Mouse (Mus musculus) brown adipose tissue, adult 24 weeks (tissue): ENCODE measurements around the gene Cab39l. TPM values are rescaled to one million over a fixed set of nuclear protein-coding genes. Genes with fewer than 3 reads are reported as not detected.
A peak's percentile ranks its signal among the peaks of the same experiment; 100 is the strongest.
"Not testable (repeated sequence)": the region's sequence is repeated elsewhere in the genome, so short reads cannot be mapped to it uniquely, and the experiment has no call there.

Experiments used
- H3K27ac ChIP-seq: fragments of 200-500 bp; replicated peaks from 2 replicates; pipeline ENCODE4 v1.5.1; 2012; ENCODE audit warnings: low read depth, mild to moderate bottlenecking, low read length
- H3K4me1 ChIP-seq: fragments of 200-500 bp; 2 replicates; pipeline ENCODE4 v1.6.1; 2012; ENCODE audit warnings: low read length, mixed read lengths; ENCODE audit not compliant: control insufficient read depth, insufficient read depth, insufficient read length
- H3K4me3 ChIP-seq: fragments of 200-500 bp; 2 replicates; pipeline ENCODE4 v1.5.1; 2012; ENCODE audit warnings: low read depth, mild to moderate bottlenecking, low read length, moderate library complexity; ENCODE audit not compliant: insufficient read depth
- polyA plus RNA-seq: library from polyadenylated mRNA; stranded (reverse); fragments of >200 nt; gene quantifications from 2 replicates; pipeline ENCODE4 v1.2.4, GENCODE M21; 2012; ENCODE audit not compliant: missing spikeins, insufficient read depth, insufficient read length

Gene Cab39l
- 33.1 and 44.4 TPM in 2 replicates for polyA plus RNA-seq

DNA sequence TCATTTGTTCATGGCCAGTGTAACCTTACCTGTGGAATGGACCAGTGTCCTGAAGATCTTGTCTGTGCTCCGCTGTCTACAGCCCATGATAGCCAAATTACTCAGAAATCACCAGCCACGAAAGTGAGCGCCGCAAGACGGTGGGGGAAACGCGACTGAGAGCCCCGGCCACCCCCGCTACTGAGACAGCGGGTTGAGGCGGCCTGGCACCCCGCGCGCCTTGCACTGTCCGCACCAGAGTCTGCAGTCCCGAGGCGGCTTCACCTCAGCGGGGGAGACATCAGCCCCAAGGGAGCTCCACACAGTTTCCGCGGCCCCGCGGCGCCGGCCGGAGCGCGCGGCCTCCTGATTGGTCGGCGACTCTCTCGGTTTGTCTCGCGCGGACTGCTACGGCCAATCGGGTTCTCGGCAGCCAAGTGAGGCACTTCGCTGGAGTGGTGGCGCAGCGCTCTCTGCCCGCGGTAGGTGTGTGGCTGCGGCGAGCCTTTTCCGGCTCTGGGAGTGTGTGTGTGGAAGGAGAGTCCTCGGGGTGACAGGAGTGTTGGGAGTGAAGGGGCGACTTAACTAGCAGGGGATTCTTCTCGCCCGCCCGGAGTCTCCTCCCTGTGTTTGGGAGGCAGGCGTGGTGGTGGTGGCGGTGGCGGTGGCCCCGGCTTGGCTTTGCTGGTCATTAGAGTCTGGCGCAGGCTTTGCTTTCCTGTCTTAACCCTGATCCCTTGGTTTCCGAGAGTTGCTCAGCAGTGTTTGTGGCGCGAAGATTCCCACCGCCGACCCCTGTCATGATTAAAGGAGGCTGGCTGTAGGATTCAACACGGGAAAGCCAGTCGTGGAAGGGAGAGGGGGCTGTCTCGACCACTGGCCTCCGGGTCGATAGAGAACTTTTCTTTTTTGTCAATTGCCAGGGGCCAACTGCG is at the start of gene Cab39l, which contains the start of gene Setdb2:
Gene Cab39l, plus strand, starts transcription at position 415 of the 914 bp plus-strand sequence.
Gene Setdb2, minus strand, starts transcription at position 327 of the 914 bp plus-strand sequence.
- Histone ChIP-seq H3K4me1 (peaks cover 2% of the 10 kb centered on the region; the same call in 1 of the 2 replicates), H3K27ac (peak within 1 kb of the TSS; percentile 79), H3K4me3 (peak within 1 kb of the TSS; percentile 96)

DNA sequence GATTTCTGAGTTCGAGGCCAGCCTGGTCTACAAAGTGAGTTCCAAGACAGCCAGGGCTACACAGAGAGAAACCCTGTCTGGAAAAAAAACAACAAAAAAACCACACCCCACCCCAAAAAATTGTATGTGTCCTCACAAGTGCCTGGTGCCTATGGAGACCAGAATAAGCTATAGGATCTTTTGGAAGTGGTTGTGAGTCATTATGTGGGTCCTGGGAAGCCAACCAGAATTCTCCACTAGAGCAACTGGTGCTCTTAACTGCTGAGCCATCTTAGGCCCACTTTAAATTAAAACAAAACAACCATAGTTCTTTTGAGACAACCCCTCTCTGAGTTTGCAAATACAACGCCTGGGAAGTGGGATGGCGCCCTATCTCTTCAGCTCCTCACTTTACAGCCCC is 45.5 kb upstream of the Cab39l start, which contains the start of gene Phf11c:
Gene Phf11c, minus strand, starts transcription at position 101 of the 400 bp plus-strand sequence.
- no peak within 1 kb of the TSS for H3K27ac ChIP-seq
- no peak within 1 kb of the TSS for H3K4me3 ChIP-seq
- no peaks in the 10 kb centered on the region for H3K4me1 ChIP-seq

DNA sequence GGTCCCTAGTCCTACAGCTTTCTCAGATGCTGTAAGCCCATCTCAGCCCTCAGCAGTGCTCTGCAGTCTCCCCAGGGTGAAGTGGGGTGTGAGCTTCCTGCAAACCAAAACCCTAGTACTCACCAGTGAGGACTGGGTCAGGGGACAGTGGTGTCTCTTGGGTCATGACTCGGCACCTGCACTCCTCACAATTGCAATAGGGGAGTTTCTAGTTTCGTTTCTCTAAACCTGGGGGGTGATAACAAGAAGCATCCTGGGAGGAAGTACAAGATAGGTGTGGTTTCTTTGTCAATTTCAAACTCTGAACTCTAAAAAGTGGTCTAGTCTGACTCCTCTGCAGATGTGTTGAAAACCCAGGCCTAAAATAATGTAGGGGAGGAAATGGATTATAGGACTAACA is 43.8 kb upstream of the Cab39l start:
- H3K27ac ChIP-seq = no peak overlapping the region

DNA sequence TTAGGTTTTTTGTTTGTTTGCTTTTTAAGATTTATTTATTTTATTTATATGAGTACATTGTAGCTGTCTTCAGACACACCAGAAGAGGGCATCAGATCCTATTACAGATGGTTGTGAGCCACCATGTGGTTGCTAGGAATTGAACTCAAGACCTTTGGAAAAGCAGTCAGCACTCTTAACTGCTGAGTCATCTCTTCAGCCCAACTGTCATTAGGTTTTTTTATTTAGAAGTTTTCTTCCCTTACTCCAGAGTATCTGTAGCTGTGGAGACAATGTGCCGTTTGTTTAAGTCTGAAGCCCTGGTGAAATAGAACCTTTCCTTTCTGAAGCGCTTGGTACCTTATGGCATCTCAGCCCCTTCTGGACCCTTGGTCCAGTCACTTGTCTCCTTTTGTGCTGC is 25.8 kb upstream of the Cab39l start:
- H3K27ac ChIP-seq, H3K4me1 ChIP-seq, H3K4me3 ChIP-seq: not testable (repeated sequence)

More for the DNA sequence above, 43.8 kb upstream of the Cab39l start:
- no peaks in the 10 kb centered on the region for H3K4me1 ChIP-seq
- H3K4me3 ChIP-seq = no peak overlapping the region

DNA sequence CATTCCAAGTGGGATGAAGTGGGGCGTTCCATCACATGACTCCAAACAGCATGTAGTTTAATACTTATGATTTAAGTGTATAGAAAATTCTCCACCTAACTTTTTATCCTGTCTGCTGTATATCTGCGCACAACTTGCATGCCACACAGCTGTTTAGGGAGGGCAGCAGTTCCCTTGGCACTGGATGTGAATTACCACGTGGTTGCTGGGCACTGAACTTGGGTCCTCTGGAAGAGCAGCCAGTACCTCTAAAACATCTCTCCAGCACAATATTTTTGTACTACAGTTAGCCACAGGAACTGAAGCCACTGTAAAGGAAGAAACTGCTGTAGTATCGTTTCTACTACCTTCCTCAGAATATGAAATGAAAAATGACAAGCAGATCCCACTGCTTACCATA is 22.6 kb upstream of the Cab39l start:
- no peaks in the 10 kb centered on the region for H3K4me1 ChIP-seq
- H3K27ac ChIP-seq = no peak overlapping the region

DNA sequence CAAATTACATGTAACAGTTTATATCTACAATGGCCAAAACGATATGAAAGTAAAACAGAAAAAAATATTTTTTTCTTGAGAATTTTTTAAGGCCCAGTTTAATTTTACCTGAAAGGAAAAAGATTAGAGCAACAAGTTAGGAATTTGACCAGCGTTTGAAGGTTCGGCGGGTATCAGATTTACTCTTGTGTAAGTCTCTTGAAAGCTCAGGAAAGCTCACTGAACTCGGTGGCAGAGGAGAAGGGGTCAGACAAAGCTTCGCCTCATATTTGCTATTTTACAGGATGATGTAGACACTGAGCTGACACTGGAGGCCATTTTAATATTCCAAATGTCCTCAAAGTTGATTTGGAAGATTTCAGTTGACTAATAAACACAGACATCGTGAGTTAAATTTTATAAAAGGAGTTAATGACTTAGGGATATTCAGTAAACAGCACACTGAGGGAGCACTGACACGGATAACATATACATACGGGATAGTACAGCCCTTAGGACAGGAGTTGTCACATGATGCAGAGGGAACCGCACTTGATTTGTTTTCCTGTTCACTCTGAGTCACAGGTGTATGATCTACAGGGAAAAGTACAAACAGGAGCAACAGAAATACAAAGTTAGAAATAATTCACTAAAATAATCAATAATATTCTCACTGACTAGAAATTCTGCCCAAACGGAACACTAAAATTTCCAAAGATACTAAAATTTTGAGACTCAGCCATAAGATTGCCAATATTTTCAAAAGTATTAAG is 17.7 kb upstream of the Cab39l start:
- Histone ChIP-seq H3K4me1 (no peaks in the 10 kb centered on the region), H3K27ac (no peak overlapping the region), H3K4me3 (no peak overlapping the region)

More for the DNA sequence above, 22.6 kb upstream of the Cab39l start:
- no peak overlapping the region for H3K4me3 ChIP-seq

DNA sequence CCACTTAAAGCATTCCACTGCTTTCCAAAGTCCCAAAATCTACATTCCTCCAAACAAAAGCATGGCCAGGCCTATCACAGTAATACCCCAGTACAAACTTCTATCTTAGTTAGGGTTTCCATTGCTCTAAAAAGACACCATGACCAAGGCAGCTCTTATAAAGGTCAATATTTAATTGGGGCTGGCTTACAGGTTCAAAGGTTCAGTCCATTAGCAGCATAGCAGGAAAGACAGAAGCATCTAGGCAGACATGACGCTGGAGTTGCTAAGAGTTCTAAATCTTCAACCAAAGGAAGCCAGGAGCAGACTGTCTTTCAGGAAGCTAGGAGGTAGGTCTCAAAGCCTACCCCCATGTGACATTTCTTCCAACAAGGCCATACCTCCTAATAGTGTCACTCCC is 10.2 kb upstream of the Cab39l start:
- no peak overlapping the region for H3K4me3 ChIP-seq
- H3K27ac ChIP-seq = no peak overlapping the region
- no peaks in the 10 kb centered on the region for H3K4me1 ChIP-seq

DNA sequence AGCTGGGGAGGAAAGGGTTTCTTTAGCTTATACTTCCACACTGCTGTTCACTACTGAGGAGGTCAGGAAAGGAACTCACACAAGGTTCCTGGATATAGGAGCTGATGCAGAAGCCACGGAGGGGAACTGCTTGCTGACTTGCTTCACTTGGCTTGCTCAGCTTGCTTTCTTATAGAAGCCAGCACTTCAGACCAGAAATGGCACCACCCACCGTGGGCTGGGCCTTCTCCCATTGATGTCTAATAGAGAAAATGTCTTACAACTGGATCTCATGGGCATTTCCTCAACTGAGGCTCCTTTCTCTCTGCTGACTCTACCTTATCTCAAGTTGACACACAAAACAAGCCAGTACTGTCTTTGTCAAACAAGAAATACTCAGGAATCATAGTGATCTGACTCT is 6.9 kb upstream of the Cab39l start:
- H3K4me3 ChIP-seq = no peak overlapping the region
- H3K4me1 ChIP-seq = no peaks in the 10 kb centered on the region
- H3K27ac ChIP-seq = no peak overlapping the region

DNA sequence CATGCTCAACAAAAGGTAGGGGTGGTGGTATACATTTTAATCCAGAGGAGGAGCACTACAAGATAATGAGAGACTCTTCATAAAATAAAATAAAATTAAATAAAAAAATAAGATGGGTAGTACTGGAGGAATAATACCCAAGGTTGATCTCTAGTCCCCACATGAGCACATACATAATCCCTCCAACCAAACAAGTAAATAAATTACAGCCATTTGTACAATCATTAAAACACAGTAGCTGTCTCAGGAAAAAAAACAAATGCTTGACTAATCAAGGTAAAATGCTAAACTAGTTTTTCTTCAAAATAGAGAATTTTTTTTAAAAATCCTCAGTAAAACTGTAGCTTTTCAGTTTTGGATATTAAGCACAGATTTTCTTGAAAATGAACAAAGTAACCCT is 5.6 kb upstream of the Cab39l start:
- Histone ChIP-seq H3K4me1 (no peaks in the 10 kb centered on the region), H3K27ac (no peak overlapping the region), H3K4me3 (no peak overlapping the region)

DNA sequence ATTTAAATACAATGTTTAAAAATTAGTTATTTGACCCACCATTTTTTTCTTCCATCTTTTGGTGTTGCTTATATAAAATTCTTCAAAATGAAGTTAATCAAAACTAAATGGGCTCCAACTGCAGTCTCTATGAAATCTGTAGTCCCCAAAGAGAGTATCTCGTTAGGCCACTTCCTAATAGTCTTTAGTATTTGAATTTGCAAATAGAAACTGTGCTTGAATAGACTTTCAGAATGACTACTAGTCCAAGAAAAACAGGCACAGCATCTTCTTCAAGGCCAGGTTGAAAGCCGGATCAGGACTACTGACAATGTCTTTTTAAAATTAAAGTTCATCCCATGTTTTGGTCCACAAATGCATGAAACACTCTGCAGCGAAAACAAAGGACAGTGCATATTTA is 3.4 kb upstream of the Cab39l start:
- no peak overlapping the region for H3K4me3 ChIP-seq
- no peak overlapping the region for H3K27ac ChIP-seq
- H3K4me1 ChIP-seq = peaks cover 2% of the 10 kb centered on the region; the same call in 1 of the 2 replicates

DNA sequence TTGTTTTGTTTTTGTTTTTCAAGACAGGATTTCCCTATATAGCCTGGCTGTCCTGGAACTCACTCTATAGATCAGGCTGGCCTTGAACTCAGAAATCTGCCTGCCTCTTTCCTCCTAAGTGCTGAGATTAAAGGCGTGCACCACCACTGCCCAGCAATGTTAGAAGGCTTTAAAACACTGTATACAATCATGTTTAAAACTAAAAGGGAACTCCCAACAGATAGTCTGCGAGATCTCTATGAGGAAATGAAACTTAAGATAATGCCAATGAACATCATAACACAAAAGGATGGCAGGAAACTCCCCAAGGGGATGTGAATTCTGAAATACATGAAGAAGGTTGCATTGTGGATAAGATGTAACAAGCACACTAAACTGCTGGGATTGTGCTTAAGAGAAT is 2.3 kb upstream of the Cab39l start:
- no peak overlapping the region for H3K4me3 ChIP-seq
- H3K27ac ChIP-seq = no peak overlapping the region
- peaks cover 2% of the 10 kb centered on the region; the same call in 1 of the 2 replicates for H3K4me1 ChIP-seq

DNA sequence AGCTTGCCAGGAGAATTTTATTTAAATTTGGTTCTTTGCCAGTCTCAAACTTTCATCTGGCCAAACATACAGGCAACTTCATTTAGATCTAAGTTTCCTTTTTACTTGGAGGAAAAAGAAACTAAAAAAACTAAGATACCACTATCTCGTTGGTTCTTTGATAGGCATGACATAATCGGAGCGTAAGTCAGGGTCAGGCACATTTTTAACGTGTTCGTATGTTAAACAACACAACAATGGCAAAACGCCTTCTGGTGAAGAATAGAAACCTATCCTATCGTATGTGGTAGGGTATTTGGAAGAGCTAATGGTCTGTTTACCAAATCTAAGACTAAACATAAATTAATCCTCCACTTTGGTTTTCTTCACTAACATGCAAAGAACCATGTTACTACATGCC is 733 bp upstream of the Cab39l start:
- H3K4me3 ChIP-seq = peak overlapping the region; percentile 96
- H3K27ac ChIP-seq = no peak overlapping the region
- peaks cover 2% of the 10 kb centered on the region; the same call in 1 of the 2 replicates for H3K4me1 ChIP-seq

DNA sequence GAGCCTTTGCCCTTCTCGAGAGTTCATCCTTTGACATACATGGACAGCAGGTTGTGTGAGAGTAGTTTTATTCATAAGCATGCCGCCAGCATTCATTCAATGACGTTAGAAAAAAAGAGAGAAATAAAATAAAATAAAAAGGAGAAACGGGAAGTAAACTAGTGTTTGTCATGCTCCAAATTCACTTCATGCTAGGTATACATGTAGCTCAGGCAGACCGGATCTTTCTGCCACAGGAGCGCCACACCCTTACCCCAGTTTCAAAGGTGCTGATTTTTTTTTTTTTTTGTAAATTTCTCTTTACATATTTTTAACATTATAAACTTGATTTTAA is 667 bp downstream of the Cab39l start:
- H3K4me3 ChIP-seq = peak overlapping the region; percentile 95

DNA sequence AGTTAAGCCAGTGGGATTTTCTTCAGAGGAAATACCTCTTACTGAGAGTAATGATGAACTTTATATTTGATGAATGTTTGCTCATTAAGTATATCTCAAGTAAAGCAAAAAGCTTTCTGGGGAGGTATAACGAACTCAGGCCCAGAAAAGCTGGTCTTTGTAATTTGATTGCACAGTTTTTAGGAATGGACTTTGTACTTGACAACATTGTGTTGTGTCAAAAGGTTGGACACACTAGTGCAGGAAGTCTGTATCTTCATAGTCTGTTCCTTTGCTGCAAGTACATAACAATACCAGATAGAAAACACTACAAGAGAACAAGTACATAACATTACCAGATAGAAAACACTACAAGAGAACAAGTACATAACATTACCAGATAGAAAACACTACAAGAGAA is 4.6 kb downstream of the Cab39l start:
- peaks cover 2% of the 10 kb centered on the region; the same call in 1 of the 2 replicates for H3K4me1 ChIP-seq
- H3K27ac ChIP-seq = no peak overlapping the region
- H3K4me3 ChIP-seq = no peak overlapping the region

More for the DNA sequence above, 667 bp downstream of the Cab39l start:
- H3K27ac ChIP-seq = peak overlapping the region; percentile 79
- H3K4me1 ChIP-seq = peaks cover 2% of the 10 kb centered on the region; the same call in 1 of the 2 replicates

DNA sequence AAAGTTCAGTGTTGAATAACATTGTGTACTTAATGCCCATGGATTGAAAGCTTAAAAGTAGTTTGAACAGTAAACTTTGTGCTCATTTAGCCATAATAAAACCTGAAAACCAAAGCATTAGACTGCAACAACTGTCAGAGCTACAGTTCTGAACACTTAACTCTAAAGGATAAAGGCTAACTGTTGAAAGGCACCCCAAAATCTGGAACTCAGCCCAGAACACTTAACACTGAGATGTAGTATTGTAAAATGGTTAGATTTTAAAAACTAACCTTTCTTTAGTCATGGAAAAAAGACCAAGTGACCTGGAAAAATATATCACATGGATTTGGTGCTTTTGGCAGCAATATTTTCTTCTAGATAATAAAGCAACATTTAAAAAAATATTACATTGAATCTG is 7.2 kb downstream of the Cab39l start:
- Histone ChIP-seq H3K27ac (no peak overlapping the region), H3K4me3 (no peak overlapping the region), H3K4me1 (no peaks in the 10 kb centered on the region)
